Mouse (Mus musculus): Measurements from ENCODE around the gene Ccdc8. TPM values are rescaled to one million over a fixed set of nuclear protein-coding genes. Genes with fewer than 3 reads are reported as not detected.

Gene Ccdc8
- polyA plus RNA-seq, 1 experiment from 2014 or later = 47.4 TPM

DNA sequence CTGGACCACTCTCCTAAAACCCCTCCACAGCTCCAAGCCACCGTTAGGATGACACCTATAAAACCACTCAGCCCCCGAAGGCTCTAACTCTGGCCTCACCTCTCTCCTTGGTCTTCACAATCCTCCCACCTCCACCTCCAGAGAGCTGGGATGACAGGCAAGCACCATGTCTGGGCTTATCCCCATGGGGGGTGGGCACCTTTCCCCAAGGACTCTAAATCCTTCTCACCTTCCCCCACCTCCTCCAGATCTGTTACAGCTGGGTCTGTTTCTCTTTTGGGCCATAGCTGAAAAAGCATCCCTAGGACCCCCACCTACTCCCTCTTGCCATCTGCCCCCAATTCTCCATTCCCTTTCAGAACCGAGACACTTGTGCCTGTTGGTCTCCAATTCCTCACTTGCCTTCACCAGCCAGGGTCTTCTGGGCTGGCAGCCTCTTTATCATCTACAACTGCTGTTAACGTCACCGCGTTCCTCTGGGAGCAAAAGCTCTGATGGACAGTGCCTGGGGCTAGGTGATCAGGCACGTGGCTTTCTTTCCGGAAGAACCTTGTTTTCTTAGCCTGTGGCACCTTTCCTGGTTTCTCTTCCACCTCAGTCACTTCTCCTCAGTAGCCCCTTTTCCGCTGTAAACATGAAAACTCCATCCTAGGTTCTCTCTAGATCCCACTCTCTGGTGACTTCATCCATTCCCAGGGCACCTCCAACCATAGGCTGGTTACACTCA is 33.6 kb downstream of the Ccdc8 start:
- H3K27ac ChIP-seq (ENCODE audit: low read length) = peak overlapping the region; percentile 96
- H3K9ac ChIP-seq (ENCODE audit: low read length) = peak overlapping the region; percentile 94
- peak overlapping the region; percentile 88 for H3K4me2 ChIP-seq (ENCODE audit: low read depth, low read length)
- H3K36me3 ChIP-seq (ENCODE audit: control insufficient read depth, insufficient read depth) = peaks cover 15% of the 10 kb centered on the region
- ATAC-seq (replicated peaks; ENCODE audit: extremely low read depth, insufficient read depth, low FRiP score) = no peak
- H3K4me1 ChIP-seq (ENCODE audit: control insufficient read depth, insufficient read depth, low read length) = peaks cover 60% of the 10 kb centered on the region
- WGBS = 44% methylated on average over 9 of the region's 9 CpGs
- peak overlapping the region; percentile 97 for H3K4me3 ChIP-seq (ENCODE audit: low read length)
- H3K27me3 ChIP-seq (ENCODE audit: control insufficient read depth, insufficient read depth, low read length) = no peaks in the 10 kb centered on the region
- H3K9me3 ChIP-seq (replicated peaks; ENCODE audit: control insufficient read depth, low read length) = no peaks in the 10 kb centered on the region

DNA sequence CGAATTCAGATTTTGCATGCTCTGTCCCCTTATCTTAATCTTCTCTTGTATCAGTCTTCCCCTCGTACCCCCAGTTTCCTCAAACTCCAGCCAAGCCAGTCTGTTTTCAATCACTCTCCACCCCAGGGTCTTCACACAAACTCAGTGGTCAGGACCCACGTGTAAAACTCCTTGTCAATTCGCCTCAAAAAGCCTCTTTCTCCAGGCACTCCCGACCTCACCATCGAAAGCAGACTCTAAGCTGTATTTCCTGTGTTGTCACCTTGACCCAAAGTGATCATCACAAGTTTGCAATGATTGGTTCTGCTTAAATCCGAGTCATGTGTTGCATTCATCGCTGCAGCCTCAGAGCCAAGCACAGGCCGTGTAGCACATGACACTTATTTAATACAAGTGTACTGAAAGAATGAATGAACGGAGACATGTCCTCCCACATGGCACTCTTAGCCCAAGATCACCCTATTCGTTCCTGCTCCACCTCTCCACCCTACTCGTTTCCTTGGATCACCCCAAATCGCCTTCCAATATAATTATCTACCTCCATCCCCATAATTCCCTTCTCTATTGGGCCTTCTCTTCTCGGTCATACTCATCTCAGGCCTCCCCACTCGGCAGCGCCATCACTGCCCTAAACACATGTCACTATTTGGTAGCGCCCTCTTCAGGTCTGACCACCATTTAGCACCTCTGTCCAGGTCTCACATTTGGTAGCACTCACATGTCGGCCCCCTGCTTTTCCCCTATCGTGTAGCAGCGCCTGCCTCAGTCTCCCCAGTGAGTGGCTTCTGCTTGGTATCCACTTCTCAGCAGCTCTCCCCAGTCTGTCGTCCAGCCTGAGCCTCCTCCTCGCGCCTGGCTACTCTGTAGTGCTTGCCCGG is 34.4 kb downstream of the Ccdc8 start:
- Histone ChIP-seq H3K4me1 (ENCODE audit: control insufficient read depth, insufficient read depth, low read length) (peaks cover 57% of the 10 kb centered on the region), H3K36me3 (ENCODE audit: control insufficient read depth, insufficient read depth) (peaks cover 6% of the 10 kb centered on the region)
- ATAC-seq (replicated peaks; ENCODE audit: extremely low read depth, insufficient read depth, low FRiP score) = peak; percentile 19; the same call in 1 of the 2 replicates

DNA sequence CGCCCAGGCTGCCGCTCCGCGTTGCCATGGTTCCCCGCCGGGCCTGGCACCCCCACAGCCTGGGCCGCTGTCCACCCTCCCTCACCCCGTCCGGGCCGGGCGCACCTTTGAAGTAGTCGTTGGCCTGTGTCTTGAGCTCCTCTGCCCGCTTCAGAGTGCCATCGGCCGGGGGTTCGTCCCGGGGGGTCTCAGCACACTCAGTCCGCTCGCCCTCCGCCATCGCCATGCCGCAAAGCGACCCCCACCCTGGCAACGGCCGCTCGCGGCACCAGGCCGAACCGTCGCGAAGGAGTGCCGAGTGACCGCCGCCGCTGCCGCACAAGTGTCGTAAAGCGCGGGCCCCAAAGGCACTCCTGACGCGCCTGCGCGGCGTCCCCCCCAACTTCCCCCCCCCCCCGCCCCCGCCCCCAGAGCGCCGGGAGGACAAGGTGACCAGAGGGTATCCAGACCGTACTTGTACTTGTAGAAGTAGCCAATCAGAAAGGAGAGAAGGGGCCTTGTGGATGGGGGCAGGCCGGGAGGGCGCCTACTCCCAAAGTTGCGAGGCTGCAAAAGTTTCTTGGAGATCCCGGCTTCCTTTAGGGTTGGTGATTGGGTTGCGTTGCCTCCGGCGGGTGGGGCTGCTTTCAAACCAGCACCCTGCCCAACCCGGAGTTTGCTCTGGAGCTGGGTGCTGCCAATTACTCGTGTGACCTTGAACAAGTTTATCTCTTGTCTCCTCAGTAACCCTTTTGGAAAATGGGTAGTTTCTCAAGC is 35.3 kb downstream of the Ccdc8 start, which contains the start of gene Ppp5c:
TSS of gene Ppp5c (minus strand) at position 337 of the 756 bp plus-strand sequence.
- peak within 1 kb of the TSS; percentile 96 for H3K27ac ChIP-seq (ENCODE audit: low read length)
- peaks cover 49% of the 10 kb centered on the region for H3K4me1 ChIP-seq (ENCODE audit: control insufficient read depth, insufficient read depth, low read length)
- peak; percentile 86 for ATAC-seq (replicated peaks; ENCODE audit: extremely low read depth, insufficient read depth, low FRiP score)
- H3K36me3 ChIP-seq (ENCODE audit: control insufficient read depth, insufficient read depth) = peaks cover 6% of the 10 kb centered on the region
- H3K4me2 ChIP-seq (ENCODE audit: low read depth, low read length) = peak within 1 kb of the TSS; percentile 88
- H3K27me3 ChIP-seq (ENCODE audit: control insufficient read depth, insufficient read depth, low read length) = no peaks in the 10 kb centered on the region
- peak within 1 kb of the TSS; percentile 97 for H3K4me3 ChIP-seq (ENCODE audit: low read length)
- WGBS = under 1% methylated on average over 56 of the region's 58 CpGs
- peak within 1 kb of the TSS; percentile 94 for H3K9ac ChIP-seq (ENCODE audit: low read length)
- no peaks in the 10 kb centered on the region for H3K9me3 ChIP-seq (replicated peaks; ENCODE audit: control insufficient read depth, low read length)

More for the DNA sequence above, 34.4 kb downstream of the Ccdc8 start:
- H3K4me2 ChIP-seq (ENCODE audit: low read depth, low read length) = peak overlapping the region; percentile 88
- H3K4me3 ChIP-seq (ENCODE audit: low read length) = peak overlapping the region; percentile 97
- no peaks in the 10 kb centered on the region for H3K27me3 ChIP-seq (ENCODE audit: control insufficient read depth, insufficient read depth, low read length)
- 2% methylated on average over 24 of the region's 24 CpGs for WGBS
- H3K9me3 ChIP-seq (replicated peaks; ENCODE audit: control insufficient read depth, low read length) = no peaks in the 10 kb centered on the region
- H3K9ac ChIP-seq (ENCODE audit: low read length) = peak overlapping the region; percentile 94
- peak overlapping the region; percentile 96 for H3K27ac ChIP-seq (ENCODE audit: low read length)

DNA sequence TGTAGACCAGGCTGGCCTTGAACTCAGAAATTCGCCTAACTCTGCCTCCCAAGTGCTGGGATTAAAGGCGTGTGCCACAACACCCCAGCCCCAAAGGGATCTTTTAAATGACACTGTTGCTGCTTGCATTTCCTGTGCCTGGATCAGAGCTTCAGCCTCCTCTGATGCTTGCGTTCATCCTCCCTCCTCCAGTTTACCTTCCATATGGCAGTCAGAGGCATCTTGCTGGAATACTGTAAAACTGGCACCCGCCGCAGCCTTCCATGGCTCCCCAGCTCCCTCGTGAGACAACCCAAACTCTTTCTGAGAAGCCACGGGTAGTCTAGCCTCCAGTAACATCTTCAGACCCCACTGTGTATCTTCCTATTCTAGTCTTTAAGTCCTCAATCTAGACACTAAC is 36.4 kb downstream of the Ccdc8 start:
- Histone ChIP-seq H3K36me3 (ENCODE audit: control insufficient read depth, insufficient read depth) (peaks cover 17% of the 10 kb centered on the region), H3K4me1 (ENCODE audit: control insufficient read depth, insufficient read depth, low read length) (peaks cover 37% of the 10 kb centered on the region), H3K4me2 (ENCODE audit: low read depth, low read length) (no peak overlapping the region), H3K4me3 (ENCODE audit: low read length) (no peak overlapping the region), H3K9ac (ENCODE audit: low read length) (no peak overlapping the region), H3K27ac (ENCODE audit: low read length) (peak overlapping the region; percentile 37), H3K9me3 (replicated peaks; ENCODE audit: control insufficient read depth, low read length) (no peaks in the 10 kb centered on the region), H3K27me3 (ENCODE audit: control insufficient read depth, insufficient read depth, low read length) (no peaks in the 10 kb centered on the region)
- ATAC-seq (replicated peaks; ENCODE audit: extremely low read depth, insufficient read depth, low FRiP score) = no peak
- WGBS = 76% methylated on average over 7 of the region's 7 CpGs

DNA sequence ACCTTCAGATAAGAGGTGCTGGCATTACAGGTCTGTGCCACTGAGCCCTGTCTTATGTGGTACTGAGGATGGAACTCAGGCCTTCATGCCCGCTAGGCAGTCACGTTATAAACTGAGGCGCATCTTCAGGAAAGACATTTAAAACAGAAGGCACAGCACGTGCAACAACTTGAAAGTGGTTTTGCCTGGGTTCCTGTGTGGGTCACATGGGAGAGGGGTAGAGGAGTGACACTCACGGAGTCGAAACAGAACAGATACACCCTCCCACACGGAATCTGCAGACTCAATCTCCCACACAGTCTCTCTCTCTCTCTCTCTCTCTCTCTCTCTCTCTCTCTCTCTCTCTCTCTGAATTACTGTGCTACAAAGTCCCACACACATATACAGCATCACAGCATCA is 37.7 kb downstream of the Ccdc8 start:
- Histone ChIP-seq H3K27ac (ENCODE audit: low read length) (no peak overlapping the region), H3K27me3 (ENCODE audit: control insufficient read depth, insufficient read depth, low read length) (no peaks in the 10 kb centered on the region), H3K4me2 (ENCODE audit: low read depth, low read length) (no peak overlapping the region), H3K9ac (ENCODE audit: low read length) (no peak overlapping the region), H3K4me3 (ENCODE audit: low read length) (no peak overlapping the region), H3K4me1 (ENCODE audit: control insufficient read depth, insufficient read depth, low read length) (peaks cover 24% of the 10 kb centered on the region), H3K36me3 (ENCODE audit: control insufficient read depth, insufficient read depth) (peaks cover 30% of the 10 kb centered on the region), H3K9me3 (replicated peaks; ENCODE audit: control insufficient read depth, low read length) (no peaks in the 10 kb centered on the region)
- no peak for ATAC-seq (replicated peaks; ENCODE audit: extremely low read depth, insufficient read depth, low FRiP score)
- 64% methylated on average over 7 of the region's 7 CpGs for WGBS

DNA sequence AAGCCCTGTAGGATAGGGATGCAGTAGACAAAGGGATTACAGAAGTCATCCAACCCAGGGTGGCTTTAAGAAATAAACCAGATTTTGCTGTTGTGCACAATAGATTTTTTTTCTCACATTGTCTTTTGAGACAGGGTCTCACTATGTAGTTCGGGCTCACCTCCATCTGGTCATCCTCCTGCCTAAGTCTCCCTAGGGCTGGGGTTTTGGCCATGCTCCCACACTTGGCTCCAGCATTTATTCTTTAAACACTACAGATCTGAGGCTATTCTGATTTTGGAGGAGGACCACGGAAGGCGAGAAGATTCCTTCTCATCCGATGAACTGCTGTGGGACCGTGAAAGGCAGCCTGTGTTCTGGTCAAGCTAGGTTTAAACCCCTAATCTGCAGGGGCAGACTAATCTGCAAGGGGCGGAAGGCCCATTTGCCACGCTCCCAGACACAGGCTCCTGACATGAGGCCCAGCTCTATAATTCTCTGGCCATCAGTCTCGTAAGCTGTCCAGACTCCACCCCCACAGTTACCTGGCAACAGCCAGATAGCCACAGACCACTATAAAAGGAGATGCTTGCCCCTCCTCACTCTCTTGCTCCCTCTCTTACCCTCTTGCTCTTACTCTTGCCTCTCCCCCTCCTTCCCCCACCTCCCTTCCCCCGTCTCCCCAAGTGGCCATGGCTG is 45.6 kb downstream of the Ccdc8 start:
- Histone ChIP-seq H3K9ac (ENCODE audit: low read length) (no peak overlapping the region), H3K36me3 (ENCODE audit: control insufficient read depth, insufficient read depth) (peaks cover 81% of the 10 kb centered on the region), H3K27me3 (ENCODE audit: control insufficient read depth, insufficient read depth, low read length) (no peaks in the 10 kb centered on the region), H3K9me3 (replicated peaks; ENCODE audit: control insufficient read depth, low read length) (no peaks in the 10 kb centered on the region), H3K4me3 (ENCODE audit: low read length) (no peak overlapping the region), H3K27ac (ENCODE audit: low read length) (no peak overlapping the region), H3K4me2 (ENCODE audit: low read depth, low read length) (no peak overlapping the region), H3K4me1 (ENCODE audit: control insufficient read depth, insufficient read depth, low read length) (no peaks in the 10 kb centered on the region)
- 64% methylated on average over 9 of the region's 9 CpGs for WGBS
- ATAC-seq (replicated peaks; ENCODE audit: extremely low read depth, insufficient read depth, low FRiP score) = no peak

DNA sequence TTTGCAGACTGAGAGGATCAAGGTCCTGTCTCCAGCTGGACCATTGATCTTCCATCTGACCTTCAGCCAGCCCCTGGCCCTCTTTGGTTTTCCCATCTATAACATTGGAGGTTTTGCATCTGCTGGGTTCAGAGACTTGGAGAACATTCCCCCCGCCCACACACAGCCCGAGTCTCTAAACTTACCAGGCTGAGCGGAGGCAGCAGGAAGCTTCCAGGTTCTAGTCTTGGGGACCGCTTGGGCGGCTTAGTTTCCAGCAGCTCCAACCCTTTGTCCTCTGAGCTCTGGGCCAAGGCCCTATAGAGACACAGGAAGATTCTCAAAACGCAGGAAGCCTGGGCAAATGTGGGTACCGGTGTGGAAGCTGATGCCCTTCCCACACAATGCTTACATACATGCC is 46.9 kb downstream of the Ccdc8 start:
- WGBS = 92% methylated on average over 7 of the region's 7 CpGs
- no peak overlapping the region for H3K9ac ChIP-seq (ENCODE audit: low read length)
- peaks cover 81% of the 10 kb centered on the region for H3K36me3 ChIP-seq (ENCODE audit: control insufficient read depth, insufficient read depth)
- no peak overlapping the region for H3K4me3 ChIP-seq (ENCODE audit: low read length)
- no peak for ATAC-seq (replicated peaks; ENCODE audit: extremely low read depth, insufficient read depth, low FRiP score)
- no peaks in the 10 kb centered on the region for H3K4me1 ChIP-seq (ENCODE audit: control insufficient read depth, insufficient read depth, low read length)
- H3K27ac ChIP-seq (ENCODE audit: low read length) = no peak overlapping the region
- H3K27me3 ChIP-seq (ENCODE audit: control insufficient read depth, insufficient read depth, low read length) = no peaks in the 10 kb centered on the region
- no peak overlapping the region for H3K4me2 ChIP-seq (ENCODE audit: low read depth, low read length)
- H3K9me3 ChIP-seq (replicated peaks; ENCODE audit: control insufficient read depth, low read length) = 0 out of 2 replicates have a peak, but pooled peaks cover 4% of the 10 kb centered on the region

DNA sequence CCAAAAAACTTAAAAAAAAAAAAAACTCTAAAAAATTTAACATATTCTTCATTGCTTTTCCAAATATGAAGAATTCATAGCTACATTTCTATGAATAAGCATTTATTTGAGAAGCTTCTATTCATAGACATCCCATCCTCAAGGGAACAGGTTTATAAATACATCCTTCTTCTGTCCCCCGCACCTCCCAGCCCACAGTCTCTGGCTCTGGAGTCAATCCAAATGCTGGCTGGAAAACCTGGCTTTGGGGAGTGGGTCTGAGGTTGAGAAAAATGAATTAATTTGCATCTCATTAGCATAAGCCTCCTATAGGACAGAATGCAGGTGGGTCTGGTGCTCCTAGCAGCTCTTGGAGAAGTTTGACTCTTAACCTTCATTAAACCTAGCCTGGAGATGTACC is 53.2 kb downstream of the Ccdc8 start:
- H3K4me2 ChIP-seq (ENCODE audit: low read depth, low read length) = no peak overlapping the region
- 19% methylated on average over 1 of the region's 1 CpGs for WGBS
- 0 out of 2 replicates have a peak, but pooled peaks cover 4% of the 10 kb centered on the region for H3K9me3 ChIP-seq (replicated peaks; ENCODE audit: control insufficient read depth, low read length)
- H3K36me3 ChIP-seq (ENCODE audit: control insufficient read depth, insufficient read depth) = peaks cover 71% of the 10 kb centered on the region
- H3K27me3 ChIP-seq (ENCODE audit: control insufficient read depth, insufficient read depth, low read length) = no peaks in the 10 kb centered on the region
- H3K4me1 ChIP-seq (ENCODE audit: control insufficient read depth, insufficient read depth, low read length) = peaks cover 11% of the 10 kb centered on the region; the same call in 1 of the 2 replicates
- peak overlapping the region; percentile 10; the same call in 1 of the 2 replicates for H3K27ac ChIP-seq (ENCODE audit: low read length)
- H3K9ac ChIP-seq (ENCODE audit: low read length) = no peak overlapping the region
- no peak for ATAC-seq (replicated peaks; ENCODE audit: extremely low read depth, insufficient read depth, low FRiP score)
- H3K4me3 ChIP-seq (ENCODE audit: low read length) = no peak overlapping the region

All from heart, embryonic 16.5 days (tissue).